Mouse (Mus musculus): ENCODE measurements at regions not wholly inside any gene's neighbourhood (a gene's known extent, or its start where the extent isn't known, plus 50 kb on each side); places are given as distances from the start of the nearest gene placed in this dataset.
A peak's percentile ranks its signal among the peaks of the same experiment; 100 is the strongest.

GRCm38 (mm10) chr4:32153356-32153755 is 85.2 kb upstream of the Bach2 start:
- peak; percentile 26 for DNase-seq

GRCm38 (mm10) chr4:32156965-32157364 is 81.6 kb upstream of the Bach2 start:
- DNase-seq: no peak

GRCm38 (mm10) chr4:32158451-32158850 is 80.2 kb upstream of the Bach2 start:
- DNase-seq: no peak

- DNase-seq: no peak
Measured at GRCm38 (mm10) chr4:32158886-32159285, 79.7 kb upstream of the Bach2 start.

- no peak for DNase-seq
Measured at GRCm38 (mm10) chr4:32160815-32161214, 77.8 kb upstream of the Bach2 start.

- DNase-seq: no peak
Measured at GRCm38 (mm10) chr4:32161871-32162656, 76.5 kb upstream of the Bach2 start.

- no peak for DNase-seq
Measured at GRCm38 (mm10) chr4:32162694-32163240, 75.8 kb upstream of the Bach2 start.

GRCm38 (mm10) chr4:32164081-32164641 is 74.4 kb upstream of the Bach2 start:
- no peak for DNase-seq

GRCm38 (mm10) chr4:32164736-32165241 is 73.8 kb upstream of the Bach2 start:
- DNase-seq: no peak

- no peak for DNase-seq
Measured at GRCm38 (mm10) chr4:32165918-32166528, 72.6 kb upstream of the Bach2 start.

- no peak for DNase-seq
Measured at GRCm38 (mm10) chr4:32167151-32167550, 71.5 kb upstream of the Bach2 start.

GRCm38 (mm10) chr4:32170106-32170459 is 68.5 kb upstream of the Bach2 start:
- DNase-seq: no peak

GRCm38 (mm10) chr4:32170460-32171192 is 68.0 kb upstream of the Bach2 start:
- no peak for DNase-seq

- no peak for DNase-seq
Measured at GRCm38 (mm10) chr4:32171291-32171690, 67.3 kb upstream of the Bach2 start.

GRCm38 (mm10) chr4:32172992-32173391 is 65.6 kb upstream of the Bach2 start:
- DNase-seq: no peak

GRCm38 (mm10) chr4:32174771-32175170 is 63.8 kb upstream of the Bach2 start:
- DNase-seq: no peak

GRCm38 (mm10) chr4:32175231-32175630 is 63.4 kb upstream of the Bach2 start:
- no peak for DNase-seq

- DNase-seq: no peak
Measured at GRCm38 (mm10) chr4:32175853-32176448, 62.7 kb upstream of the Bach2 start.

GRCm38 (mm10) chr4:32176449-32177135 is 62.0 kb upstream of the Bach2 start:
- DNase-seq: no peak

GRCm38 (mm10) chr4:32177933-32178639 is 60.5 kb upstream of the Bach2 start:
- DNase-seq: no peak

GRCm38 (mm10) chr4:32179707-32180241 is 58.8 kb upstream of the Bach2 start:
- DNase-seq: no peak

All from cerebellum, adult 8-10 months (tissue).